28 mouse cellular contexts compared by ENCODE assay signal in genomic region chr3:36762847-36763246, GRCm38 (mm10).
A peak's percentile ranks its signal among the peaks of the same experiment; 100 is the strongest.
DNase-seq lines count a peak whose midpoint lies in the region; ATAC-seq and TF ChIP-seq lines count a peak whose summit lies in the region.
"Had no signal": no experiment of that assay in that cellular context is flagged by ENCODE, and none has a peak within 500 bp of the region (broad histone marks: within the 10 kb centered on the region; RNA-seq: fewer than 3 reads in every experiment).

No protein-coding gene starts in this region.

- H3K9ac ChIP-seq in heart, adult 2 months (ENCODE audit: low read depth, low read length): no peak overlapping the region
- no peak overlapping the region for H3K9ac ChIP-seq in heart, embryonic 12.5 days
- H3K9ac ChIP-seq in kidney, embryonic 14.5 days (ENCODE audit: low read depth, low read length): no peak overlapping the region
- H3K9ac ChIP-seq: heart, embryonic 13.5 days; hindbrain, embryonic 15.5 days; limb, embryonic 13.5 days; liver, embryonic 13.5 days; midbrain, embryonic 13.5 days; neural tube, embryonic 13.5 days had no signal

- no peaks in the 10 kb centered on the region for H3K79me2 ChIP-seq in heart, adult 2 months (replicated peaks; ENCODE audit: control insufficient read depth, insufficient read depth, low read length)

- no peak for ATAC-seq in heart, embryonic 12.5 days (ENCODE audit: insufficient number of reproducible peaks, low FRiP score)
- ATAC-seq in kidney, embryonic 14.5 days (ENCODE audit: low FRiP score, low TSS enrichment): no peak
- ATAC-seq: forebrain, embryonic 16.5 days; inflammation-experienced regulatory T-cells, adult 6 months had no signal

- no peaks in the 10 kb centered on the region for H3K9me3 ChIP-seq in heart, embryonic 12.5 days (replicated peaks)
- H3K9me3 ChIP-seq in kidney, embryonic 14.5 days (ENCODE audit: control insufficient read depth, low read length): no peaks in the 10 kb centered on the region
- H3K9me3 ChIP-seq: heart, embryonic 13.5 days; hindbrain, embryonic 10.5 days; hindbrain, embryonic 15.5 days; limb, embryonic 13.5 days; liver, embryonic 13.5 days; midbrain, embryonic 13.5 days; neural tube, embryonic 13.5 days had no signal

- WGBS in heart, adult 2 months: 49% methylated on average over 3 of the region's 3 CpGs
- WGBS in heart, embryonic 12.5 days: 61% methylated on average over 3 of the region's 3 CpGs
- WGBS in kidney, embryonic 14.5 days: 44% methylated on average over 3 of the region's 3 CpGs

- no peak for TF ChIP-seq POLR2A in heart, adult 2 months (IDR thresholded peaks at IDR 0.05; ENCODE audit: insufficient read depth, low read depth, low read length)

- H3K36me3 ChIP-seq in heart, adult 2 months (ENCODE audit: control insufficient read depth, insufficient read depth, low read length): no peaks in the 10 kb centered on the region
- H3K36me3 ChIP-seq in heart, embryonic 12.5 days: no peaks in the 10 kb centered on the region
- H3K36me3 ChIP-seq in kidney, embryonic 14.5 days (ENCODE audit: control insufficient read depth, insufficient read depth, low read length): no peaks in the 10 kb centered on the region
- H3K36me3 ChIP-seq: heart, embryonic 13.5 days; hindbrain, embryonic 10.5 days; hindbrain, embryonic 15.5 days; limb, embryonic 13.5 days; liver, embryonic 13.5 days; midbrain, embryonic 13.5 days; neural tube, embryonic 13.5 days had no signal

- TF ChIP-seq CTCF in heart, adult 2 months (IDR thresholded peaks at IDR 0.05): no peak

- no peaks in the 10 kb centered on the region for H3K27me3 ChIP-seq in heart, adult 2 months (ENCODE audit: control insufficient read depth, insufficient read depth, low read length)
- no peaks in the 10 kb centered on the region for H3K27me3 ChIP-seq in heart, embryonic 12.5 days (replicated peaks)
- H3K27me3 ChIP-seq in kidney, embryonic 14.5 days (ENCODE audit: control insufficient read depth, insufficient read depth, low read length): no peaks in the 10 kb centered on the region
- H3K27me3 ChIP-seq: heart, embryonic 13.5 days; hindbrain, embryonic 15.5 days; limb, embryonic 13.5 days; liver, embryonic 13.5 days; midbrain, embryonic 13.5 days; neural tube, embryonic 13.5 days had no signal

- peak overlapping the region; percentile 34 for H3K27ac ChIP-seq in heart, adult 2 months
- H3K27ac ChIP-seq in heart, embryonic 12.5 days (ENCODE audit: poor library complexity, severe bottlenecking): no peak overlapping the region
- no peak overlapping the region for H3K27ac ChIP-seq in kidney, embryonic 14.5 days (ENCODE audit: low read depth, low read length)
- H3K27ac ChIP-seq: heart, embryonic 13.5 days; hindbrain, embryonic 10.5 days; hindbrain, embryonic 15.5 days; layer of hippocampus, adult 2 months; limb, embryonic 13.5 days; liver, embryonic 13.5 days; macrophage; midbrain, embryonic 13.5 days; neural tube, embryonic 13.5 days had no signal

- intact Hi-C loops in heart, adult 2 months (cut with DNase I): no loop called here

- no peak for TF ChIP-seq EP300 in heart, adult 2 months (IDR thresholded peaks at IDR 0.05; ENCODE audit: insufficient read depth, low read depth, low read length)

- H3K4me1 ChIP-seq in heart, adult 2 months (ENCODE audit: control insufficient read depth, insufficient read depth, low read length): no peaks in the 10 kb centered on the region
- H3K4me1 ChIP-seq in heart, embryonic 12.5 days (replicated peaks): no peaks in the 10 kb centered on the region
- no peaks in the 10 kb centered on the region for H3K4me1 ChIP-seq in kidney, embryonic 14.5 days (ENCODE audit: control insufficient read depth, insufficient read depth, low read length)
- H3K4me1 ChIP-seq: heart, embryonic 13.5 days; hindbrain, embryonic 10.5 days; hindbrain, embryonic 15.5 days; limb, embryonic 13.5 days; liver, embryonic 13.5 days; midbrain, embryonic 13.5 days; neural tube, embryonic 13.5 days had no signal

- no peak overlapping the region for H3K4me2 ChIP-seq in heart, embryonic 12.5 days
- no peak overlapping the region for H3K4me2 ChIP-seq in kidney, embryonic 14.5 days (replicated peaks; ENCODE audit: low read depth, low read length)
- H3K4me2 ChIP-seq: heart, embryonic 13.5 days; hindbrain, embryonic 15.5 days; limb, embryonic 13.5 days; liver, embryonic 13.5 days; midbrain, embryonic 13.5 days; neural tube, embryonic 13.5 days had no signal

- H3K4me3 ChIP-seq in heart, adult 2 months: no peak overlapping the region
- no peak overlapping the region for H3K4me3 ChIP-seq in heart, embryonic 12.5 days
- no peak overlapping the region for H3K4me3 ChIP-seq in kidney, embryonic 14.5 days (ENCODE audit: low read length)
- H3K4me3 ChIP-seq: erythroblast, embryonic 14.5 days; heart, embryonic 13.5 days; hindbrain, embryonic 10.5 days; hindbrain, embryonic 15.5 days; layer of hippocampus, adult 2 months; limb, embryonic 13.5 days; liver, embryonic 13.5 days; midbrain, embryonic 13.5 days; neural tube, embryonic 13.5 days had no signal

- no peak for DNase-seq in heart, adult 2 months
- DNase-seq in kidney, postnatal 10 days: peak; percentile 21
- DNase-seq in lung, postnatal 36 days: peak; percentile 20
- no peak for DNase-seq in lung, postnatal 4 days
- no peak for DNase-seq in testis, postnatal 10 days (ENCODE audit: low spot score)
- DNase-seq: adrenal gland, adult 2 months; adrenal gland, postnatal 36 days; B cell, adult 2 months; cerebellum, adult 18-20 months; cerebellum, postnatal 10 days; gastrocnemius, postnatal 10 days; heart, postnatal 10 days; liver, embryonic 13.5 days; lung, adult 18-20 months; right cerebral cortex, postnatal 4 days had no signal

Comparison
In these comparisons a context has a peak if more than half of its experiments do, and no peak if none do; other contexts are left out.
1. DNase-seq: peak in kidney, postnatal 10 days (single experiment) and lung, postnatal 36 days (single experiment); none in heart, adult 2 months (0 of 2), lung, postnatal 4 days (0 of 2) and testis, postnatal 10 days (single experiment).